Mouse (Mus musculus): ENCODE measurements around the gene C1ql2. TPM values are rescaled to one million over a fixed set of nuclear protein-coding genes. Genes with fewer than 3 reads are reported as not detected.

C1ql2 gene
- polyA plus RNA-seq, 1 experiment from 2014 or later, result 0.71 TPM

Other genes with a start within 250 kb of the C1ql2 start
- 2,051 and 2,328 TPM in 2 replicates for gene Dbi, start 219.5 kb upstream of the C1ql2 start, polyA plus RNA-seq (2015; fragmentation: Nextera tagmentation; extraction: Ambion mirVana)
- 17.6 and 20.9 TPM in 2 replicates for gene 3110009E18Rik, start 219.4 kb upstream of the C1ql2 start, polyA plus RNA-seq (2015; fragmentation: Nextera tagmentation; extraction: Ambion mirVana)
- 2.6 and 3.8 TPM in 2 replicates for gene Steap3, start 67.9 kb upstream of the C1ql2 start, polyA plus RNA-seq (2015; fragmentation: Nextera tagmentation; extraction: Ambion mirVana)
- 0.17 TPM in 1 of 2 replicates, not detected in the other for gene Marco, start 164.4 kb downstream of the C1ql2 start, polyA plus RNA-seq (2015; fragmentation: Nextera tagmentation; extraction: Ambion mirVana)

Measured in neural tube, embryonic 13.5 days (tissue).